Mouse (Mus musculus) lung, postnatal 36 days (tissue): ENCODE measurements around the gene Gm10112.

Source experiments
- DNase-seq: peaks from one replicate; pipeline ENCODE4 v3.0.0; 2022; ENCODE audit warnings: mixed read lengths

Gene Gm10112

GRCm38 (mm10) chrX:111168040-111168439 is at the start of gene Gm10112:
Gene Gm10112, plus strand, starts transcription at chrX:111168340.
- no peak for DNase-seq

DNA sequence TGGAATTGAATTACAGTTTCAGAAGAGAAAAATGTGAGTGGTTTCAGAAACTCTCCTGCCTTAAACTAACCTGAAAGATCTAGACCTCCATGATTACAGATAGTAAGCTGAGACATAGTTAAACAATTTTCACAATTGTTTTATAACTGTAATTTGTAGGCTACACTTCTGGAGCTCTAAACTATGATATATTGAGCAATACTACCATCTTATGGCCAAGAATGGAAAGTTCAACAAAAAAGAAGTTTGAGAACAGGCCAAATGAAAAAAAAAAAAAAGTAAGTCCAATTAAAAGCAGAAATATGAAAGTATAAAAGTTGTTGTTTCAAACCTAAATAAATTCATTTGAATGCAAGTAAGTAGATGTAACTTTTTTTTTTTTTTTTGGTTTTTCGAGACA is 21.4 kb downstream of the Gm10112 start:
- DNase-seq, result no peak

DNA sequence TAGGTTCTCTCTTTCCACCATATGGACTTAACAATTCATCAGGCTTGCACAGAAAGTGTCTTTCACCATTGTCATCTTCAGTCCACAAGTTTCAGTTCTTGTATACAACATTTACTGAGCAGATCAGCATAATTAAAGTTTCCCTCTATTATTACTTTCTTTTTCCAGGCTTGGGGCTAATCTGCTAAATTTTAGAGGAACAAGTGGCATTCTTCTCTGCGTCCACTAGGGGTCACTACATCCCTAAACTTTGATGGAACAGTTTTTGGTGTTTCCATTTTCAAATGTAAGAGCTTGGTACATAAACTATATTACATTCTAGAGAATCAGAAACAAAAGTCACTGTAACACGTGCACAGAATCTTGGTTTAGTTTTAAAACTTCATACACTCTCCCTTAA is 28.2 kb downstream of the Gm10112 start:
- DNase-seq, result peak; percentile 2

DNA sequence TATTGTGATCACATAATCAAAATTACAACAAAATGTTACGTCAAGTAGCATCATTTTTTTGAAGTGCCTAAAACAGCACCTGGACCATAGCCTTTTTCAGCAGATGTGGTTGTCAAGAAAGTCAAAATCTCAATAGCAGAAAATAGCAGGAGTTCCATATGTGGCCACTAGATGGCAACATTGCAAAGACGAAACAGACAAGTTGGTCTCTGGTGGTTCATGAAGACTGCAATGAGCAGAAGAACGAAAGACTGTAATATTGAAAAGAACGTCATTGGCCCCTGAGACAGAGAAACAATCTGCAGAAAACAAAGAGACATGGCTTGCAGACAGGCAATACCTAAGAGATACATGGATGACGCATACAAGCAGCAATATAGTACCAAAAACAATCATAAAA is 42.1 kb downstream of the Gm10112 start:
- DNase-seq, result peak; percentile 49
